Mouse (Mus musculus): ENCODE data around the gene Emx2.

- TF ChIP-seq FLI1 (IDR thresholded peaks at IDR 0.05; ENCODE audit: low read length), result no peak
- no peak for TF ChIP-seq GATA1 (IDR thresholded peaks at IDR 0.05; ENCODE audit: borderline replicate concordance, low read length)
Measured at GRCm38 (mm10) chr19:59467413-59468064, 9.4 kb downstream of the Emx2 start.

All from megakaryocyte, embryonic 14.5 days (primary cell).